Mouse (Mus musculus) C2C12 (cell line): ENCODE measurements around the gene Hrk. TPM values are rescaled to one million over a fixed set of nuclear protein-coding genes. Genes with fewer than 3 reads are reported as not detected.

Experiments
- H3K27me3 ChIP-seq: one replicate; pipeline ENCODE4 v1.6.1; 2011; ENCODE audit not compliant: control insufficient read depth, insufficient read depth, insufficient read length
- H3K36me3 ChIP-seq: one replicate; pipeline ENCODE4 v1.6.1; 2011; ENCODE audit not compliant: control insufficient read depth, insufficient read depth
- H3K4me3 ChIP-seq: one replicate; pipeline ENCODE4 v1.5.1; 2011; ENCODE audit warnings: mild to moderate bottlenecking, control low read depth; ENCODE audit not compliant: poor library complexity, insufficient read depth, severe bottlenecking
- H3K79me2 ChIP-seq: one replicate; pipeline ENCODE4 v1.6.1; 2011; ENCODE audit not compliant: control insufficient read depth, insufficient read depth
- H3K79me3 ChIP-seq: one replicate; pipeline ENCODE4 v1.6.1; 2011; ENCODE audit warnings: low read depth, control low read depth
- H3ac ChIP-seq: one replicate; pipeline ENCODE3; 2011; ENCODE audit warnings: low read depth; ENCODE audit not compliant: control insufficient read depth, insufficient read length
- CEBPB ChIP-seq: IDR thresholded peaks from one replicate; pipeline ENCODE4 v1.6.1; 2011; ENCODE audit warnings: low read depth, mild to moderate bottlenecking, control low read depth, moderate library complexity
- CTCF ChIP-seq: IDR thresholded peaks from one replicate; pipeline ENCODE4 v1.5.1; 2011; ENCODE audit not compliant: control insufficient read depth, insufficient read depth, insufficient read length
- FOSL1 ChIP-seq: IDR thresholded peaks from one replicate; pipeline ENCODE4 v1.8.0; 2011; ENCODE audit warnings: mild to moderate bottlenecking, low read length; ENCODE audit not compliant: poor library complexity, insufficient read depth, severe bottlenecking
- MAX ChIP-seq: IDR thresholded peaks from one replicate; pipeline ENCODE4 v1.6.1; 2011; ENCODE audit warnings: mild to moderate bottlenecking, control low read depth
- MYOD1 ChIP-seq: IDR thresholded peaks from one replicate; pipeline ENCODE4 v1.6.1; 2011; ENCODE audit warnings: low read depth; ENCODE audit not compliant: control insufficient read depth, insufficient read length
- MYOG ChIP-seq: IDR thresholded peaks from one replicate; pipeline ENCODE4 v1.6.1; 2011; ENCODE audit not compliant: control insufficient read depth, insufficient read length; ENCODE audit errors: extremely low read depth
- USF1 ChIP-seq: IDR thresholded peaks from one replicate; pipeline ENCODE4 v1.6.1; 2011; ENCODE audit warnings: low read depth, mild to moderate bottlenecking, control low read depth, moderate library complexity
- long read RNA-seq, 2 experiments: library from polyadenylated mRNA; unstranded; transcript quantifications; one replicate each; pipeline ENCODE4 v2.0.0; 2019 to 2020
- polyA plus RNA-seq: library from polyadenylated mRNA; unstranded; fragments of >200 nt; fragmentation: generic; extraction: Trizol; gene quantifications from one replicate; pipeline ENCODE4 v1.2.1, GENCODE M21; 2012; ENCODE audit warnings: missing spikeins

Hrk gene
- not detected for polyA plus RNA-seq
- long read RNA-seq, experiment 1 = 0 reads
- long read RNA-seq, experiment 2 = 0 reads

GRCm38 (mm10) chr5:118164581-118164980 is at the start of gene Hrk:
Gene Hrk (plus strand): TSS chr5:118164648.
- H3K79me3 ChIP-seq = no peaks in the 10 kb centered on the region
- no peaks in the 10 kb centered on the region for H3K79me2 ChIP-seq
- H3K36me3 ChIP-seq = no peaks in the 10 kb centered on the region
- peaks cover 53% of the 10 kb centered on the region for H3K27me3 ChIP-seq
- TF ChIP-seq CEBPB (no peak), FOSL1 (no peak), CTCF (no peak), MAX (no peak), USF1 (no peak), MYOD1 (no peak), MYOG (no peak)
- H3K4me3 ChIP-seq = no peak within 1 kb of the TSS
- H3ac ChIP-seq = no peak within 1 kb of the TSS

DNA sequence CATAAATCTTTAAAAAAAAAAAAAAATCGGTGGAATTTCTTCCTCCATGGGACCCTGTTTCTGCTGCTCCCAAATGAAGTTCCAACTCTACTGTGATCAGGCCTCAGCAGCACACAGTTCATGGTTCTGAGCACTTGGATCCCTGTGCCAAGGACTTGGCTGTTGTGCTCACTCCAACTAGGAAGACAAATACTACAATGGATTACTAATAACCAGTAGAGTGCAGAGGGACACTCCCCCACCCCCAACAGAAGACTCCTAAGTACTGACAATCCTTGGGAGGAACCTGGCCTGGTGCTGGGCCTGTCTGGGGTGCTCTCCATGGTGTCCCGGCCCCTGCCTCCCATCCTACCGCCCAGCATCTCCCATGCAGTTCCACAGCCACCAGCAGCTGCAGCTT is 46.1 kb upstream of the Hrk start:
- Histone ChIP-seq H3K79me3 (peaks cover 2% of the 10 kb centered on the region), H3K4me3 (no peak overlapping the region), H3ac (no peak overlapping the region), H3K79me2 (no peaks in the 10 kb centered on the region), H3K36me3 (peaks cover 8% of the 10 kb centered on the region), H3K27me3 (no peaks in the 10 kb centered on the region)
- no peak for TF ChIP-seq CEBPB
- TF ChIP-seq MYOG = no peak
- TF ChIP-seq MAX = no peak
- no peak for TF ChIP-seq MYOD1
- TF ChIP-seq CTCF = no peak
- TF ChIP-seq USF1 = no peak
- no peak for TF ChIP-seq FOSL1

GRCm38 (mm10) chr5:118118922-118119321 is 45.5 kb upstream of the Hrk start:
- no peaks in the 10 kb centered on the region for H3K27me3 ChIP-seq
- H3K4me3 ChIP-seq = no peak overlapping the region
- H3ac ChIP-seq = no peak overlapping the region
- peaks cover 2% of the 10 kb centered on the region for H3K79me3 ChIP-seq
- H3K36me3 ChIP-seq = peaks cover 8% of the 10 kb centered on the region
- TF ChIP-seq CTCF (no peak), FOSL1 (no peak), MAX (no peak)
- no peaks in the 10 kb centered on the region for H3K79me2 ChIP-seq

DNA sequence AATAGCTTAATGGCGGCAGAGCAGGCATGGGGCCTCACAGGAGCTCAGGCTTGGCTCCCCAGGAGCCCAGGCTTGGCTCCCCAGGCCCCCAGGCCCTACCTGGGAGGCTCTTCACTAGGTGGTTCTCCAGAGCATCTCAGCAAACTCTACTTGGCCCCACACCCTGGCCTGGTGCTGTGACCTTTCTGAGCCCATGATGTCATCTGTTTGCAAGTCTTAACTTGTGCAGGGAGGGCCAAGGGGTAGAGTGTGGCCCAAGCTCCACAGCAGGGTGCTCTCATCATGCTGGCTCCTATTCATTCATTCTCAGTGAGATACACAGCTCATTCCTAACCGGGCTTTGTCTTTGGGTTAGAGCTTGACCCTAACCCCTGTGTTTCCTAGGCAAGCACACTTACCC is 43.8 kb upstream of the Hrk start:
- Histone ChIP-seq H3K79me3 (peaks cover 2% of the 10 kb centered on the region), H3ac (no peak overlapping the region), H3K79me2 (no peaks in the 10 kb centered on the region), H3K4me3 (no peak overlapping the region), H3K36me3 (peaks cover 8% of the 10 kb centered on the region), H3K27me3 (no peaks in the 10 kb centered on the region)
- no peak for TF ChIP-seq MYOD1
- TF ChIP-seq CTCF = no peak
- TF ChIP-seq MAX = no peak
- no peak for TF ChIP-seq FOSL1
- TF ChIP-seq MYOG = no peak
- TF ChIP-seq CEBPB = no peak
- no peak for TF ChIP-seq USF1

DNA sequence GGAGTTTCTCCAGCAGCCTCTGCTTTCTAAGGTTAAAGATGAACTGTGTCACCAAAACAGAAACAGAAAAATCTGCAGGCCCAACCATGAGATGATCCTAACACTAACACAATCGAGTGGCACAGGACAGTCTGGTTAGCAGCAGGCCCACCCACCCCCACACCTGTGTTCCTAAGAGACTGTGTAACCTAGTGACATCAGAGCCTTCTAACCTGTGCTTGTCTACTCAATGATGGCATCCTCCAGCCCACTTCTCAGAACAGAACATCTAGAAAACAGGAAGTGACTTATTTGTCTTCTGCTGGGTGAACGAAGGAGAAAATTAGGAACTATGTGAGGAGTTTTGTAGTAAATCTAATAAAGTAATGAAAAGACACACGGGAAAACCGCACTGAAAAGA is 42.5 kb upstream of the Hrk start:
- Histone ChIP-seq H3K36me3 (peaks cover 9% of the 10 kb centered on the region), H3K4me3 (no peak overlapping the region), H3K79me2 (no peaks in the 10 kb centered on the region), H3K27me3 (no peaks in the 10 kb centered on the region), H3K79me3 (peaks cover 2% of the 10 kb centered on the region), H3ac (no peak overlapping the region)
- TF ChIP-seq MYOG (no peak), CEBPB (no peak), MAX (no peak), CTCF (no peak), USF1 (no peak), FOSL1 (no peak), MYOD1 (no peak)

DNA sequence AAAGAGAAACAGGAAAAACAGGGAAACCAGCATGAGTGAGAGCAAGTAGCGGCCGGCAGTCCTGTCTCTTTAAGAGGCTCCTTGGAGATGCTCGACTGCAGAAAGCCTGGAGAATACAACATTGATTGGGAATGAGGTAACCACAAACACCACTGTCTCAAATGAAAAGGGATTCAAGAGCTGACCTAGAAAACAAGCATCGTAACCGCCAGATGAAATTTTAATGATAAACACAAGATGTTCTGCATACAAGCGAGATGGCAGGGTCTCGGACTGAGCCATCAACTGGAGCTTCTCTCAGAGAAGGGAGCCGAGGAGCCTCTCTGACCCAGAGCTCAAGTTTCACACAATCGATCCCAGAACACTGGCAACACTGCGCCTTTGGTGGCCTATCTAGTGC is 41.4 kb upstream of the Hrk start:
- no peaks in the 10 kb centered on the region for H3K27me3 ChIP-seq
- no peak overlapping the region for H3ac ChIP-seq
- TF ChIP-seq CTCF = no peak
- TF ChIP-seq USF1 = no peak
- no peak for TF ChIP-seq MYOG
- no peak for TF ChIP-seq FOSL1
- no peak for TF ChIP-seq CEBPB
- peaks cover 18% of the 10 kb centered on the region for H3K36me3 ChIP-seq
- peaks cover 2% of the 10 kb centered on the region for H3K79me3 ChIP-seq
- no peaks in the 10 kb centered on the region for H3K79me2 ChIP-seq
- H3K4me3 ChIP-seq = no peak overlapping the region

- H3K79me2 ChIP-seq = peaks cover 19% of the 10 kb centered on the region
- no peak overlapping the region for H3ac ChIP-seq
- H3K79me3 ChIP-seq = peaks cover 2% of the 10 kb centered on the region
- H3K4me3 ChIP-seq = no peak overlapping the region
- H3K27me3 ChIP-seq = no peaks in the 10 kb centered on the region
- TF ChIP-seq CTCF = no peak
- TF ChIP-seq MYOD1 = no peak
- no peak for TF ChIP-seq MAX
- no peak for TF ChIP-seq CEBPB
- peaks cover 11% of the 10 kb centered on the region for H3K36me3 ChIP-seq
Observed at GRCm38 (mm10) chr5:118126671-118127070, 37.8 kb upstream of the Hrk start.
